In genomic region chr14:86337052-86337451, GRCm38 (mm10) we compare ENCODE assay signal across 14 mouse cellular contexts.
"Had no signal": no experiment of that assay in that cellular context is flagged by ENCODE, and none has a peak within 500 bp of the region (broad histone marks: within the 10 kb centered on the region; RNA-seq: fewer than 3 reads in every experiment).

No protein-coding gene starts in this region.

- H3K27ac ChIP-seq: liver, embryonic 12.5 days; liver, embryonic 14.5 days; midbrain, embryonic 12.5 days; neural tube, embryonic 12.5 days; stomach, embryonic 15.5 days; stomach, postnatal 0 days had no signal

- H3K4me1 ChIP-seq: liver, embryonic 12.5 days; midbrain, embryonic 12.5 days; neural tube, embryonic 12.5 days; stomach, embryonic 15.5 days had no signal

- H3K4me3 ChIP-seq: liver, embryonic 12.5 days; midbrain, embryonic 12.5 days; neural tube, embryonic 12.5 days; stomach, embryonic 15.5 days had no signal

- H3K4me2 ChIP-seq: liver, embryonic 12.5 days; lung, embryonic 14.5 days; midbrain, embryonic 12.5 days; neural tube, embryonic 12.5 days; stomach, embryonic 15.5 days had no signal

- H3K9ac ChIP-seq: liver, embryonic 12.5 days; liver, embryonic 14.5 days; lung, embryonic 14.5 days; midbrain, embryonic 12.5 days; neural tube, embryonic 12.5 days; stomach, embryonic 15.5 days had no signal

- ATAC-seq: liver, embryonic 12.5 days had no signal

- H3K27me3 ChIP-seq: liver, embryonic 12.5 days; midbrain, embryonic 12.5 days; neural tube, embryonic 12.5 days; stomach, embryonic 15.5 days had no signal

- H3K9me3 ChIP-seq: liver, embryonic 12.5 days; midbrain, embryonic 12.5 days; neural tube, embryonic 12.5 days; stomach, embryonic 15.5 days had no signal

- H3K36me3 ChIP-seq: liver, embryonic 12.5 days; midbrain, embryonic 12.5 days; neural tube, embryonic 12.5 days; stomach, embryonic 15.5 days had no signal

- DNase-seq: lung, adult 18-20 months; lung, embryonic 14.5 days; lung, postnatal 10 days; lung, postnatal 4 days; right cerebral cortex, postnatal 14 days; thymus, adult 18-20 months; thymus, postnatal 25 days; thymus, postnatal 4 days had no signal
